Mouse (Mus musculus) inflammation-experienced regulatory T-cells, adult 6 months (primary cell): ENCODE results near the gene Rhbdf2. TPM values are rescaled to one million over a fixed set of nuclear protein-coding genes. Genes with fewer than 3 reads are reported as not detected.
"Not testable (repeated sequence)": the region's sequence is repeated elsewhere in the genome, so short reads cannot be mapped to it uniquely, and the experiment has no call there.

ENCODE experiments used
- ATAC-seq: one replicate; pipeline ENCODE4 v1.8.0; 2017
- polyA plus RNA-seq, 3 experiments: library from polyadenylated mRNA; unstranded; fragments of 100-300 nt; shearing (Covaris generic); gene quantifications; one replicate each; pipeline ENCODE4 v1.2.1; 2017

Gene Rhbdf2
- 1 to 10 TPM; 3.4 to 9.3 (median 3.9) TPM for polyA plus RNA-seq

- ATAC-seq: no peak
Observed at GRCm38 (mm10) chr11:116626299-116627071, at the start of gene Rhbdf2. Rhbdf2 (minus strand) TSS chr11:116627019.

GRCm38 (mm10) chr11:116676175-116676976 lies 49.6 kb upstream of the Rhbdf2 start:
- ATAC-seq: no peak

- not testable (repeated sequence) for ATAC-seq
Observed at GRCm38 (mm10) chr11:116675429-116675828, 48.6 kb upstream of the Rhbdf2 start.

- no peak for ATAC-seq
Observed at GRCm38 (mm10) chr11:116674616-116675379, 48.0 kb upstream of the Rhbdf2 start.

GRCm38 (mm10) chr11:116673410-116673809 lies 46.6 kb upstream of the Rhbdf2 start:
- ATAC-seq: no peak

- no peak for ATAC-seq
Observed at GRCm38 (mm10) chr11:116672595-116672994, 45.8 kb upstream of the Rhbdf2 start.

GRCm38 (mm10) chr11:116671845-116672434 lies 45.1 kb upstream of the Rhbdf2 start:
- peak; percentile 36 for ATAC-seq

GRCm38 (mm10) chr11:116671112-116671844 lies 44.5 kb upstream of the Rhbdf2 start:
- peak; percentile 88 for ATAC-seq

GRCm38 (mm10) chr11:116670386-116670785 lies 43.6 kb upstream of the Rhbdf2 start:
- ATAC-seq: no peak

GRCm38 (mm10) chr11:116669787-116670365 lies 43.1 kb upstream of the Rhbdf2 start:
- ATAC-seq: peak; percentile 41

- no peak for ATAC-seq
Observed at GRCm38 (mm10) chr11:116669316-116669715, 42.5 kb upstream of the Rhbdf2 start.

- ATAC-seq: no peak
Observed at GRCm38 (mm10) chr11:116668839-116669238, 42.0 kb upstream of the Rhbdf2 start.

GRCm38 (mm10) chr11:116668381-116668825 lies 41.6 kb upstream of the Rhbdf2 start:
- no peak for ATAC-seq

- ATAC-seq: no peak
Observed at GRCm38 (mm10) chr11:116667930-116668329, 41.1 kb upstream of the Rhbdf2 start.

- ATAC-seq: not testable (repeated sequence)
Observed at GRCm38 (mm10) chr11:116667012-116667411, 40.2 kb upstream of the Rhbdf2 start.

GRCm38 (mm10) chr11:116666566-116666965 lies 39.7 kb upstream of the Rhbdf2 start:
- no peak for ATAC-seq

GRCm38 (mm10) chr11:116665289-116665688 lies 38.5 kb upstream of the Rhbdf2 start:
- no peak for ATAC-seq

- no peak for ATAC-seq
Observed at GRCm38 (mm10) chr11:116661948-116662377, 35.1 kb upstream of the Rhbdf2 start.

GRCm38 (mm10) chr11:116661291-116661947 lies 34.6 kb upstream of the Rhbdf2 start:
- no peak for ATAC-seq

GRCm38 (mm10) chr11:116660181-116660580 lies 33.4 kb upstream of the Rhbdf2 start:
- no peak for ATAC-seq
